ENCODE assay signal across 10 mouse cellular contexts in the genomic region with DNA sequence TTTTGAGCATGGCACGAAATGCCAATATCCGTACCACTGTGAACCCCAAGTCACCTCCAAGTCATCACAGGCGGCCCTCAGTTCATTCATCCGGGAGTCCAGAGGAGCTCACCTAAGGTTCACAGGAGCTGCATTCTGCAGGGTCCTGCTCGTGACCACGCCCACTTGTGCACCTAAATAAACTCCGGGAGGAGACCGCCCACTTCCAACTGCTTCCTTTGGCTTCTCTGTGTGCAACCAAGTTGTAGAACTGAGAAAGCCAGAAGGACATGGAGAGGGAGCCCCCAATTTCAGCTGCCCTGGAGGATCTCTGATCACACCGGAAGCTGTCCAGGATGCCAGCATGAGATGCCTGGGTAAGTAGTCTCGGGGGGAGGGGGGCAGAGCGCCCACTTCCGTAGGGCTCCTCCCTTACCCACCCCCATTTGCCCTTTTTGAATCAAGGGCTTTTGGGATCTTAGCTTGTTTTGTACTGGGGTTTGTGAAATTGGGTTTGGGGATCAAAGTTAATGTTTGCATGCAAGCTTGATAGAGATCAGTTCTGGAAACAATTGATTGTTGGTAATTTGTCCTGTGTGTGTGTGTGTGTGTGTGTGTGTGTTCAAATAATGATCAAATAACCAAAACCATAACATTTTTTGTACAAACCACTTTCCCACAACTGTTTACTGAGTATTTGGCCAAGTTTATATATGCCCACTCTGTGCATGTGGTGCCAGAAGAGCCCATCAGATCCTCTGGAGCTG. TPM values are rescaled to one million over a fixed set of nuclear protein-coding genes. Genes with fewer than 3 reads are reported as not detected.
DNase-seq lines count a peak whose midpoint lies in the region; ATAC-seq lines count a peak whose summit lies in the region.
"Had no signal": no experiment of that assay in that cellular context is flagged by ENCODE, and none has a peak within 500 bp of the region (broad histone marks: within the 10 kb centered on the region; RNA-seq: fewer than 3 reads in every experiment).

Gene Aldh1l1, plus strand, starts transcription at position 252 of the 746 bp plus-strand sequence.

- intact Hi-C loops in left cerebral cortex, postnatal 4 days (cut with DNase I), result no loop called here

- no peak for DNase-seq in left cerebral cortex, adult 18-20 months (ENCODE audit: low spot score in 2 of 2)
- no peak for DNase-seq in left cerebral cortex, adult 11 months (ENCODE audit: low spot score)
- DNase-seq in adrenal gland, postnatal 14 days, result no peak
- DNase-seq in gonadal fat pad, adult 2 months (ENCODE audit: low read depth), result no peak
- no peak for DNase-seq in left cerebral cortex, postnatal 4 days
- DNase-seq: kidney, adult 8-10 months; thymus, postnatal 25 days had no signal

- no peak for ATAC-seq in erythroblast, adult 5-6 weeks (replicated peaks; ENCODE audit: low FRiP score, poor library complexity, severe bottlenecking)
- ATAC-seq in megakaryocyte, adult 5-6 weeks (ENCODE audit: poor library complexity, severe bottlenecking), result no peak
- ATAC-seq: Patski had no signal

RNA-seq across cellular contexts. Expression of gene Aldh1l1, which starts in this region (rescaled TPM):
- 10 to 100 TPM; 46.6 to 54.5 TPM for total RNA-seq in left cerebral cortex, adult 18-20 months (2021)
- total RNA-seq in adrenal gland, postnatal 14 days (2021), result 66.2 and 130 TPM in 2 replicates
- 38.4 and 47.0 TPM in 2 replicates for polyA plus RNA-seq in gonadal fat pad, adult 2 months (2012; rRNA removed)
- 10 to 100 TPM; 56.1 to 57.5 TPM for total RNA-seq in left cerebral cortex, postnatal 4 days (2021)
- not detected in 2 replicates for total RNA-seq in erythroblast, adult 5-6 weeks (2015; ENCODE audit: low replicate concordance)
- 1.2 TPM in 1 of 2 replicates, not detected in the other for total RNA-seq in erythroblast, adult 5-6 weeks (2017; ENCODE audit: low replicate concordance)
- 0.31 and 0.68 TPM in 2 replicates for total RNA-seq in megakaryocyte, adult 5-6 weeks (2015)
- total RNA-seq in megakaryocyte, adult 5-6 weeks (2017), result 0.45 and 0.55 TPM in 2 replicates

Comparison
In these comparisons a context has a peak if more than half of its experiments do, and no peak if none do; other contexts are left out.
1. RNA of gene Aldh1l1 (total RNA-seq): 66.2 to 130 TPM in adrenal gland, postnatal 14 days, 56.1 to 57.5 TPM in left cerebral cortex, postnatal 4 days and 46.6 to 54.5 TPM in left cerebral cortex, adult 18-20 months; 1.2 TPM in erythroblast, adult 5-6 weeks and 0.31 to 0.68 TPM in megakaryocyte, adult 5-6 weeks; every median in the first group is over 10 times any median in the second.